Mouse (Mus musculus): Measurements from ENCODE around the gene Jazf1. TPM values are rescaled to one million over a fixed set of nuclear protein-coding genes. Genes with fewer than 3 reads are reported as not detected.

Gene Jazf1
- polyA plus RNA-seq, 1 experiment = 1.7 TPM

DNA sequence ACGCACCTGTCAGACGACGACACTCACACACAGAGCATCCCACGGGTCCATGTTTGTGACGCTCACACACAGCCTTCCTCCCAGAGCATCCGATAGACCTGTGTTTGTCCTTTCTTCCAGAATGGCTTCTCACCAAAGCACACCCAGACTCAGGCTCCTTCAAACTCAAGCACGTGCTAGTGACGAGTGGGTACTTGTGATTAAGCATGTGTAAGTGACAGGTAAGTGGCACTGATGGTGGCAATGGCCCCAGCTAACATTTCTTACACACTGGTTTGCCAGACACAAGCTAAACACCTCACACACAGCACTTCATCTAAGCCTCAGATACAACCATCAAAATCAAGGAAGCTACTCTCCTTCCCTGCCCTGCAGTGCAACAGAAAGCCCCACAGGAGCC, 77.6 kb downstream of the Jazf1 start:
- H3K36me3 ChIP-seq (ENCODE audit: control insufficient read depth, insufficient read depth, low read length, poor library complexity, severe bottlenecking) = no peaks in the 10 kb centered on the region
- H3K27ac ChIP-seq (ENCODE audit: insufficient read depth, low read length) = no peak overlapping the region
- H3K9ac ChIP-seq (ENCODE audit: low read depth, poor library complexity, severe bottlenecking) = no peak overlapping the region
- no peaks in the 10 kb centered on the region for H3K9me3 ChIP-seq (replicated peaks; ENCODE audit: control insufficient read depth, insufficient read depth, low read length, poor library complexity, severe bottlenecking)
- H3K27me3 ChIP-seq (ENCODE audit: control insufficient read depth, insufficient read depth, low read length, poor library complexity, severe bottlenecking) = no peaks in the 10 kb centered on the region
- H3K4me1 ChIP-seq (ENCODE audit: control insufficient read depth, insufficient read depth, low read length) = no peaks in the 10 kb centered on the region
- TF ChIP-seq POLR2A (IDR thresholded peaks at IDR 0.05; ENCODE audit: insufficient read depth, low read length) = no peak
- TF ChIP-seq EP300 (IDR thresholded peaks at IDR 0.05; ENCODE audit: insufficient read depth, low read depth, low read length) = no peak
- no peak for TF ChIP-seq CTCF (IDR thresholded peaks at IDR 0.05; ENCODE audit: low read depth, low read length)
- H3K4me3 ChIP-seq (ENCODE audit: low read depth, low read length) = no peak overlapping the region

DNA sequence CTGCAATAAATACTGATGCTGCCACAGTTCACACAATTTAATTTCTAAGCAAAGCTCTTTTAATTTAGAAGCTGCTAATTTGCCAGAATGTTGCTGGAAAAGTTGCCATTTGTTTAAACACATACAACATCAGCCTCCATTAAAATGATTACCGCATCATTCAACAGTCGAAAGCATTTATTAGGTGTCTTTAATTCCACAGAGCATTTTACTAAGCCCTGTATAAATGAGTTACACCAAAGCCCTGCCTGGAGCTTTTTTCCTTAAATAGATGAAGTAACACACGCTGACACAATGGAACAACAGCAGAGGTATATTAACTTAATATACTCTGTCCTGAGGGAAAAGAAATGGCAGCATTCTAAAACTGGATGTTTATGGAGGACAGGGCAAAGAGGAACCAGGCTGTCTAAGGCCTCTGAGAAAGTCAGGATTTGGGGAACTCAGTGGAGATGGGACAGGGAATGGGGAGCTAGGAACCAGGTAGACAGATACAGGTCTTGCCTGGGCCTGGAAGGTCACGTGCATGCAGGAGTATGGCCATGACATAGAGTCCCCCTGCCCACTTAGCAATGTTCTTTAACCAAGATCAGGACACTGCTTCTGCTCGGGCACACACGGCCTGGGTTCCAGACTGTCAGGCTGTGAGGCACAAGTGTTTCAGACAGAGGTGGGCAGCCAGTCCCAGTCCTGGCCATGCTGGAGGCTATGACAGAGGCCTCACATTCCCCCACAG, 80.4 kb downstream of the Jazf1 start:
- TF ChIP-seq EP300 (IDR thresholded peaks at IDR 0.05; ENCODE audit: insufficient read depth, low read depth, low read length) = no peak
- TF ChIP-seq CTCF (IDR thresholded peaks at IDR 0.05; ENCODE audit: low read depth, low read length) = no peak
- TF ChIP-seq POLR2A (IDR thresholded peaks at IDR 0.05; ENCODE audit: insufficient read depth, low read length) = no peak
- H3K9ac ChIP-seq (ENCODE audit: low read depth, poor library complexity, severe bottlenecking) = no peak overlapping the region
- no peak overlapping the region for H3K27ac ChIP-seq (ENCODE audit: insufficient read depth, low read length)
- no peak overlapping the region for H3K4me3 ChIP-seq (ENCODE audit: low read depth, low read length)
- H3K4me1 ChIP-seq (ENCODE audit: control insufficient read depth, insufficient read depth, low read length) = no peaks in the 10 kb centered on the region
- no peaks in the 10 kb centered on the region for H3K27me3 ChIP-seq (ENCODE audit: control insufficient read depth, insufficient read depth, low read length, poor library complexity, severe bottlenecking)
- no peaks in the 10 kb centered on the region for H3K9me3 ChIP-seq (replicated peaks; ENCODE audit: control insufficient read depth, insufficient read depth, low read length, poor library complexity, severe bottlenecking)
- no peaks in the 10 kb centered on the region for H3K36me3 ChIP-seq (ENCODE audit: control insufficient read depth, insufficient read depth, low read length, poor library complexity, severe bottlenecking)

DNA sequence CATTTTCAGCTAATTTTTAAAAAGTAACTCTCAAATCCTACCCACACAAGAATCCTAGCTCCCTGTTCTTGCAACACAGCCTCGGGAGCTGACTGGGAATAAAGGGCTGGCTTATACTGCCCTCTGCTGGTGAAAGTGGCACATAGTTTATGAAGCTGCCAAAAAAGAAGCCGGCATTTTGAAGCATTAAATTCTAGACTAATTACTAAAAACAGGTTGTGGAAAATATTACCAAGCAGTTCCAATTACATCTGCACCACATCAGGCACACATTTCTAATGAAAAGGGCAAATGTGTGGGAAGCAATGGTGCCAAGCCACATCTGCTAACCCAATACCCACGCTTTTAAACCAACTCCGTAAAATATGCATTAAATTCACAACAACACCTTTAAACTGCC, 81.0 kb downstream of the Jazf1 start:
- H3K4me1 ChIP-seq (ENCODE audit: control insufficient read depth, insufficient read depth, low read length) = no peaks in the 10 kb centered on the region
- no peak overlapping the region for H3K9ac ChIP-seq (ENCODE audit: low read depth, poor library complexity, severe bottlenecking)
- H3K27me3 ChIP-seq (ENCODE audit: control insufficient read depth, insufficient read depth, low read length, poor library complexity, severe bottlenecking) = no peaks in the 10 kb centered on the region
- no peak overlapping the region for H3K27ac ChIP-seq (ENCODE audit: insufficient read depth, low read length)
- H3K4me3 ChIP-seq (ENCODE audit: low read depth, low read length) = no peak overlapping the region
- H3K36me3 ChIP-seq (ENCODE audit: control insufficient read depth, insufficient read depth, low read length, poor library complexity, severe bottlenecking) = no peaks in the 10 kb centered on the region
- H3K9me3 ChIP-seq (replicated peaks; ENCODE audit: control insufficient read depth, insufficient read depth, low read length, poor library complexity, severe bottlenecking) = no peaks in the 10 kb centered on the region
- no peak for TF ChIP-seq EP300 (IDR thresholded peaks at IDR 0.05; ENCODE audit: insufficient read depth, low read depth, low read length)
- peak; percentile 49 for TF ChIP-seq CTCF (IDR thresholded peaks at IDR 0.05; ENCODE audit: low read depth, low read length)

DNA sequence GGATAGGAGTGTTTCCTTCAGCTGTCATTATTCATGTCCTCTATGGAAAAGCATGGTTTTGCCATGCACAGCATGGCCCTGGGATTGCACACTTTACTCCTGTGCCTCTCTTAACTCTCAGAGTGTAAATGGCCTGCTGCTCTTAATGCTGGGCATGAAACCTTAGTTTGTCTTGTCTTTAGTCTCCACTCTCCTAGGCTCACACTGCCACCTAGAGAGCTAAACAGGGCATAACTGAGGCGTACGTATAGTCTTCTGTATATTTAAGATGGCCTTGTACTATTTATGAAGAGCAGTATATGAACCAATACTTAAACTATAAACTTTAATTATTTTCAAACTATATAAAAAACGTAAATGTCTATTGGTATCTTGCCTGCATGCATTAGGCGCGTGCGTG, 86.3 kb downstream of the Jazf1 start:
- TF ChIP-seq CTCF (IDR thresholded peaks at IDR 0.05; ENCODE audit: low read depth, low read length) = no peak
- no peak for TF ChIP-seq POLR2A (IDR thresholded peaks at IDR 0.05; ENCODE audit: insufficient read depth, low read length)
- TF ChIP-seq EP300 (IDR thresholded peaks at IDR 0.05; ENCODE audit: insufficient read depth, low read depth, low read length) = no peak
- Histone ChIP-seq H3K9ac (ENCODE audit: low read depth, poor library complexity, severe bottlenecking) (no peak overlapping the region), H3K9me3 (replicated peaks; ENCODE audit: control insufficient read depth, insufficient read depth, low read length, poor library complexity, severe bottlenecking) (no peaks in the 10 kb centered on the region), H3K36me3 (ENCODE audit: control insufficient read depth, insufficient read depth, low read length, poor library complexity, severe bottlenecking) (no peaks in the 10 kb centered on the region), H3K4me1 (ENCODE audit: control insufficient read depth, insufficient read depth, low read length) (no peaks in the 10 kb centered on the region), H3K27ac (ENCODE audit: insufficient read depth, low read length) (no peak overlapping the region), H3K27me3 (ENCODE audit: control insufficient read depth, insufficient read depth, low read length, poor library complexity, severe bottlenecking) (no peaks in the 10 kb centered on the region), H3K4me3 (ENCODE audit: low read depth, low read length) (no peak overlapping the region)

DNA sequence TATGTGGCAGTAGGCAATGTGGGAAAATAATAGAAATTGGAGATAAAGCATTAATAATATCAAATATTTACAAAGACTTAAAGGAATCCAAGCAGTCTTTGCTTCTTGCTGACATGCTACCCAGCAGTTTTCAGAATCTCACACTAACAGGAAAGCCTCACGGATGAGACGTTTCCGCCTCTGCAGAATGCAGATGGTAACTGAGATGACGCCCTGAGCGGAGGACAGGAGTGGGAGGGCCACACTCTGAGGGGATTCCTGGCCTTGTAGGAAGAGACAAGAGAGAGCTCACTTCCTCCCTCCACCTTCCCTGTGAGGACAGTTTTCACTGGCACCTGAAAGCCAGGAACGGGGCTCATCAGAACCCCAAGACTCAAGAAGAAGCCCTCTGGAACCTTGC, 88.9 kb downstream of the Jazf1 start:
- H3K9me3 ChIP-seq (replicated peaks; ENCODE audit: control insufficient read depth, insufficient read depth, low read length, poor library complexity, severe bottlenecking) = no peaks in the 10 kb centered on the region
- H3K9ac ChIP-seq (ENCODE audit: low read depth, poor library complexity, severe bottlenecking) = no peak overlapping the region
- H3K4me3 ChIP-seq (ENCODE audit: low read depth, low read length) = no peak overlapping the region
- no peaks in the 10 kb centered on the region for H3K4me1 ChIP-seq (ENCODE audit: control insufficient read depth, insufficient read depth, low read length)
- no peak overlapping the region for H3K27ac ChIP-seq (ENCODE audit: insufficient read depth, low read length)
- H3K36me3 ChIP-seq (ENCODE audit: control insufficient read depth, insufficient read depth, low read length, poor library complexity, severe bottlenecking) = no peaks in the 10 kb centered on the region
- H3K27me3 ChIP-seq (ENCODE audit: control insufficient read depth, insufficient read depth, low read length, poor library complexity, severe bottlenecking) = no peaks in the 10 kb centered on the region
- no peak for TF ChIP-seq POLR2A (IDR thresholded peaks at IDR 0.05; ENCODE audit: insufficient read depth, low read length)
- TF ChIP-seq EP300 (IDR thresholded peaks at IDR 0.05; ENCODE audit: insufficient read depth, low read depth, low read length) = no peak
- TF ChIP-seq CTCF (IDR thresholded peaks at IDR 0.05; ENCODE audit: low read depth, low read length) = no peak

DNA sequence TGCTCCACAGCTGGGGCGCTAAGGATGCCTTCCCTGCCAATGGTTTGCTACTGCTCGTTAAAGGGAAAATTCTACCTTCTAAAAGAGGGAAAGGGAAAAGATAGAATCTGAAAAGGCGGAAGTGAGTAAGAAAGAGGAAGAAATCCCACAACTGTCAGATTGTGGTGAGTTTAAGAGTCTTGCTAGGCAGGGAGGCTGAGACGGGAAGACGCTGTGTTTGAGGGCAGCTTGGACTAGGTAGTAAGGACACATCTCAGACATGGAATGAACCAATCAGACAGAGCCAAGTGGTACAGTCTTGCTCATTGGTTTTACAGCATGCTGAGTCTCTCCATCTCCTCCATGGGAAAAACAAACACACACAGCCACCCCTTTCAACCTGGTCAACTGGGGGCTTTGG, 95.1 kb downstream of the Jazf1 start:
- no peak overlapping the region for H3K27ac ChIP-seq (ENCODE audit: insufficient read depth, low read length)
- H3K36me3 ChIP-seq (ENCODE audit: control insufficient read depth, insufficient read depth, low read length, poor library complexity, severe bottlenecking) = no peaks in the 10 kb centered on the region
- H3K9me3 ChIP-seq (replicated peaks; ENCODE audit: control insufficient read depth, insufficient read depth, low read length, poor library complexity, severe bottlenecking) = no peaks in the 10 kb centered on the region
- no peaks in the 10 kb centered on the region for H3K4me1 ChIP-seq (ENCODE audit: control insufficient read depth, insufficient read depth, low read length)
- no peak overlapping the region for H3K9ac ChIP-seq (ENCODE audit: low read depth, poor library complexity, severe bottlenecking)
- no peak overlapping the region for H3K4me3 ChIP-seq (ENCODE audit: low read depth, low read length)
- no peaks in the 10 kb centered on the region for H3K27me3 ChIP-seq (ENCODE audit: control insufficient read depth, insufficient read depth, low read length, poor library complexity, severe bottlenecking)
- TF ChIP-seq CTCF (IDR thresholded peaks at IDR 0.05; ENCODE audit: low read depth, low read length) = no peak
